Mouse (Mus musculus) embryonic facial prominence, embryonic 13.5 days (tissue): ENCODE measurements around the gene Actl6a. TPM values are rescaled to one million over a fixed set of nuclear protein-coding genes. Genes with fewer than 3 reads are reported as not detected.
"Not testable (repeated sequence)": the region's sequence is repeated elsewhere in the genome, so short reads cannot be mapped to it uniquely, and the experiment has no call there.

Source experiments
- ATAC-seq: fragments of 200-750 bp; cut with Nextera tagmentation; 2 replicates; pipeline ENCODE4 v1.8.0; 2017; ENCODE audit warnings: low read depth; ENCODE audit not compliant: insufficient number of reproducible peaks, insufficient read depth, low FRiP score, low TSS enrichment
- H3K27ac ChIP-seq: fragments of 300-500 bp; sonication (generic); 2 replicates; pipeline ENCODE4 v1.5.1; 2015; ENCODE audit warnings: moderate library complexity, mild to moderate bottlenecking, inconsistent platforms
- H3K27me3 ChIP-seq: fragments of 300-500 bp; sonication (generic); 2 replicates; pipeline ENCODE4 v1.6.1; 2015; ENCODE audit warnings: mild to moderate bottlenecking, inconsistent platforms
- H3K36me3 ChIP-seq: fragments of 300-500 bp; sonication (generic); 2 replicates; pipeline ENCODE4 v1.6.1; 2015; ENCODE audit warnings: mild to moderate bottlenecking, inconsistent platforms
- H3K4me1 ChIP-seq: fragments of 300-500 bp; sonication (generic); 2 replicates; pipeline ENCODE4 v1.6.1; 2015; ENCODE audit warnings: inconsistent platforms
- H3K4me2 ChIP-seq: fragments of 300-500 bp; sonication (generic); 2 replicates; pipeline ENCODE4 v1.6.1; 2015; ENCODE audit warnings: moderate library complexity, mild to moderate bottlenecking, inconsistent platforms
- H3K4me3 ChIP-seq: fragments of 300-500 bp; sonication (generic); 2 replicates; pipeline ENCODE4 v1.5.1; 2015; ENCODE audit warnings: mild to moderate bottlenecking, inconsistent platforms
- H3K9ac ChIP-seq: fragments of 300-500 bp; sonication (generic); 2 replicates; pipeline ENCODE4 v1.6.1; 2015; ENCODE audit warnings: mild to moderate bottlenecking, inconsistent platforms
- H3K9me3 ChIP-seq: fragments of 300-500 bp; sonication (generic); 2 replicates; pipeline ENCODE4 v1.6.1; 2016; ENCODE audit warnings: inconsistent platforms
- WGBS: fragments of 180-500 bp; shearing (Covaris S2); methylation state at CpG from one replicate; pipeline ENCODE4 v1.1.7; 2015; ENCODE audit warnings: mixed read lengths; 5-methylcytosine and 5-hydroxymethylcytosine counted together
- polyA plus RNA-seq: library from polyadenylated mRNA; unstranded; fragments of >200 nt; fragmentation: Nextera tagmentation; extraction: Ambion mirVana; gene quantifications from 2 replicates; pipeline ENCODE4 v1.2.1, GENCODE M21; 2015

Actl6a gene
- polyA plus RNA-seq = 164 and 186 TPM in 2 replicates

- not testable (repeated sequence) for H3K36me3 ChIP-seq, H3K4me2 ChIP-seq, H3K27me3 ChIP-seq, H3K9ac ChIP-seq, H3K4me1 ChIP-seq, H3K27ac ChIP-seq, H3K4me3 ChIP-seq, H3K9me3 ChIP-seq, ATAC-seq
- WGBS = 82% methylated on average over 9 of the region's 9 CpGs
Observed at GRCm38 (mm10) chr3:32705647-32706348, at the start of gene Actl6a. TSS of gene Actl6a (plus strand) at chr3:32706298.

- Histone ChIP-seq H3K4me2 (no peak overlapping the region), H3K4me3 (no peak overlapping the region), H3K36me3 (no peaks in the 10 kb centered on the region), H3K27me3 (no peaks in the 10 kb centered on the region), H3K27ac (no peak overlapping the region), H3K9ac (no peak overlapping the region), H3K9me3 (0 out of 2 replicates have a peak, but pooled peaks cover 3% of the 10 kb centered on the region), H3K4me1 (no peaks in the 10 kb centered on the region)
- ATAC-seq = no peak
- WGBS = 84% methylated on average over 10 of the region's 10 CpGs
Observed at GRCm38 (mm10) chr3:32656398-32656994, 49.6 kb upstream of the Actl6a start.

- no peaks in the 10 kb centered on the region for H3K27me3 ChIP-seq
- H3K36me3 ChIP-seq = no peaks in the 10 kb centered on the region
- H3K4me2 ChIP-seq = no peak overlapping the region
- WGBS = 73% methylated on average over 7 of the region's 7 CpGs
- no peak overlapping the region for H3K27ac ChIP-seq
- no peak overlapping the region for H3K9ac ChIP-seq
- no peak for ATAC-seq
- H3K4me3 ChIP-seq = no peak overlapping the region
- H3K4me1 ChIP-seq = no peaks in the 10 kb centered on the region
- H3K9me3 ChIP-seq = no peaks in the 10 kb centered on the region
Observed at GRCm38 (mm10) chr3:32658401-32658800, 47.7 kb upstream of the Actl6a start.

- WGBS = 72% methylated on average over 16 of the region's 16 CpGs
- H3K4me3 ChIP-seq = no peak overlapping the region
- H3K4me1 ChIP-seq = no peaks in the 10 kb centered on the region
- H3K9me3 ChIP-seq = no peaks in the 10 kb centered on the region
- no peak overlapping the region for H3K4me2 ChIP-seq
- H3K9ac ChIP-seq = no peak overlapping the region
- H3K27ac ChIP-seq = no peak overlapping the region
- no peaks in the 10 kb centered on the region for H3K27me3 ChIP-seq
- no peaks in the 10 kb centered on the region for H3K36me3 ChIP-seq
- no peak for ATAC-seq
Observed at GRCm38 (mm10) chr3:32658821-32659220, 47.3 kb upstream of the Actl6a start.

GRCm38 (mm10) chr3:32659506-32659905 is 46.6 kb upstream of the Actl6a start:
- H3K36me3 ChIP-seq = no peaks in the 10 kb centered on the region
- H3K27ac ChIP-seq = no peak overlapping the region
- 92% methylated on average over 2 of the region's 2 CpGs for WGBS
- no peak overlapping the region for H3K4me2 ChIP-seq
- no peaks in the 10 kb centered on the region for H3K27me3 ChIP-seq
- no peaks in the 10 kb centered on the region for H3K4me1 ChIP-seq
- H3K4me3 ChIP-seq = no peak overlapping the region
- H3K9me3 ChIP-seq = no peaks in the 10 kb centered on the region
- H3K9ac ChIP-seq = no peak overlapping the region
- no peak for ATAC-seq

- H3K9me3 ChIP-seq = no peaks in the 10 kb centered on the region
- ATAC-seq = no peak
- no peaks in the 10 kb centered on the region for H3K27me3 ChIP-seq
- H3K4me3 ChIP-seq = no peak overlapping the region
- H3K27ac ChIP-seq = no peak overlapping the region
- H3K4me1 ChIP-seq = no peaks in the 10 kb centered on the region
- no peaks in the 10 kb centered on the region for H3K36me3 ChIP-seq
- H3K4me2 ChIP-seq = no peak overlapping the region
- 44% methylated on average over 8 of the region's 8 CpGs for WGBS
- H3K9ac ChIP-seq = no peak overlapping the region
Observed at GRCm38 (mm10) chr3:32660276-32660675, 45.8 kb upstream of the Actl6a start.

- no peak overlapping the region for H3K4me3 ChIP-seq
- H3K4me2 ChIP-seq = no peak overlapping the region
- H3K9ac ChIP-seq = no peak overlapping the region
- ATAC-seq = no peak
- WGBS = 65% methylated on average over 8 of the region's 8 CpGs
- H3K9me3 ChIP-seq = no peaks in the 10 kb centered on the region
- H3K36me3 ChIP-seq = no peaks in the 10 kb centered on the region
- H3K27ac ChIP-seq = no peak overlapping the region
- H3K27me3 ChIP-seq = no peaks in the 10 kb centered on the region
- H3K4me1 ChIP-seq = no peaks in the 10 kb centered on the region
Observed at GRCm38 (mm10) chr3:32660831-32661555, 45.1 kb upstream of the Actl6a start.

GRCm38 (mm10) chr3:32661556-32661930 is 44.6 kb upstream of the Actl6a start:
- ATAC-seq = no peak
- H3K9me3 ChIP-seq = no peaks in the 10 kb centered on the region
- no peaks in the 10 kb centered on the region for H3K4me1 ChIP-seq
- H3K9ac ChIP-seq = no peak overlapping the region
- no peak overlapping the region for H3K27ac ChIP-seq
- H3K4me2 ChIP-seq = no peak overlapping the region
- H3K4me3 ChIP-seq = no peak overlapping the region
- H3K36me3 ChIP-seq = no peaks in the 10 kb centered on the region
- no peaks in the 10 kb centered on the region for H3K27me3 ChIP-seq
- WGBS = 81% methylated on average over 3 of the region's 3 CpGs

- H3K36me3 ChIP-seq = no peaks in the 10 kb centered on the region
- no peaks in the 10 kb centered on the region for H3K9me3 ChIP-seq
- 64% methylated on average over 9 of the region's 9 CpGs for WGBS
- no peak overlapping the region for H3K4me3 ChIP-seq
- no peak for ATAC-seq
- no peak overlapping the region for H3K9ac ChIP-seq
- H3K27ac ChIP-seq = 0 out of 2 replicates have a peak overlapping the region, but pooled peaks have one; percentile 23
- H3K4me2 ChIP-seq = no peak overlapping the region
- no peaks in the 10 kb centered on the region; the same call in 1 of the 2 replicates for H3K27me3 ChIP-seq
- H3K4me1 ChIP-seq = peaks cover 3% of the 10 kb centered on the region; the same call in 1 of the 2 replicates
Observed at GRCm38 (mm10) chr3:32668256-32668959, 37.7 kb upstream of the Actl6a start.

GRCm38 (mm10) chr3:32669211-32669610 is 36.9 kb upstream of the Actl6a start:
- no peak overlapping the region for H3K4me3 ChIP-seq
- no peak overlapping the region for H3K4me2 ChIP-seq
- no peak for ATAC-seq
- no peak overlapping the region for H3K9ac ChIP-seq
- 58% methylated on average over 6 of the region's 6 CpGs for WGBS
- 0 out of 2 replicates have a peak overlapping the region, but pooled peaks have one; percentile 23 for H3K27ac ChIP-seq
- H3K27me3 ChIP-seq = no peaks in the 10 kb centered on the region; the same call in 1 of the 2 replicates
- no peaks in the 10 kb centered on the region for H3K36me3 ChIP-seq
- H3K4me1 ChIP-seq = peaks cover 3% of the 10 kb centered on the region; the same call in 1 of the 2 replicates
- H3K9me3 ChIP-seq = no peaks in the 10 kb centered on the region

- Histone ChIP-seq H3K9me3 (no peaks in the 10 kb centered on the region), H3K9ac (no peak overlapping the region), H3K27ac (no peak overlapping the region), H3K4me2 (no peak overlapping the region), H3K4me3 (no peak overlapping the region), H3K27me3 (no peaks in the 10 kb centered on the region; the same call in 1 of the 2 replicates), H3K4me1 (peaks cover 3% of the 10 kb centered on the region; the same call in 1 of the 2 replicates), H3K36me3 (no peaks in the 10 kb centered on the region)
- ATAC-seq = no peak
- WGBS = 92% methylated on average over 4 of the region's 4 CpGs
Observed at GRCm38 (mm10) chr3:32670196-32670595, 35.9 kb upstream of the Actl6a start.
